Mouse (Mus musculus) cortical plate, adult 2 months (tissue): ENCODE data around the gene Rsbn1l.

ENCODE experiments used
- CTCF ChIP-seq: fragments of 200-500 bp; IDR thresholded peaks from 2 replicates; pipeline ENCODE4 v1.5.1; 2011; ENCODE audit warnings: mild to moderate bottlenecking, control low read depth, low read length; ENCODE audit not compliant: insufficient read depth; ENCODE audit errors: extremely low read depth
- POLR2A ChIP-seq: fragments of 200-500 bp; IDR thresholded peaks from 2 replicates; pipeline ENCODE4 v1.6.1; 2011; ENCODE audit warnings: mild to moderate bottlenecking, low read length, control low read depth; ENCODE audit not compliant: insufficient read depth; ENCODE audit errors: extremely low read depth

DNA sequence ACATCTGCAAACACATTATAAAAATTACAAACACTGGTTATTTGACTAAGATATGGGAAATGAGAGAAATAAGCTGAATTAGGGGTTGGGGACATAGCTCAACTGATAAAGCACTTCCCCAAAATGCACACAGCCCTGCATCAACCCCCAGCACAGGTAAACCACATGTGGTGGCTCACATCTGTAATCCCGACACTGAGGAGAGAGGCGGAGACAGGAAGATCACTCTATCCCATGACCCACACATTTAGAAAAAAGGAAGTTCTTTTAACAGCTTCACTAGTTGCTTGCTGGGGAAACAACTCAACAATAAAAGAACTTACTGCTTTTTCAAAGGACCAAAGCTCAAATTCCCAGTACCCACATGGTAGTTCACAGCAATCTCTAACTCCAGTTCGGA is 23.6 kb downstream of the Rsbn1l start:
- TF ChIP-seq CTCF: no peak
- TF ChIP-seq POLR2A: no peak
